Mouse (Mus musculus) forebrain, embryonic 13.5 days (tissue): ENCODE measurements at regions not wholly inside any gene's neighbourhood (a gene's known extent, or its start where the extent isn't known, plus 50 kb on each side); places are given as distances from the start of the nearest gene placed in this dataset.

Experiments
- ATAC-seq: fragments of 200-750 bp; cut with Nextera tagmentation; 2 replicates; pipeline ENCODE4 v1.8.0; 2017
- H3K27ac ChIP-seq: fragments of 300-500 bp; sonication (generic); 2 replicates; pipeline ENCODE4 v1.5.1; 2015; ENCODE audit warnings: inconsistent platforms, mild to moderate bottlenecking, moderate library complexity
- H3K27me3 ChIP-seq: fragments of 300-500 bp; sonication (generic); 2 replicates; pipeline ENCODE4 v1.6.1; 2015; ENCODE audit warnings: mild to moderate bottlenecking, inconsistent platforms
- H3K36me3 ChIP-seq: fragments of 300-500 bp; sonication (generic); 2 replicates; pipeline ENCODE4 v1.6.1; 2015; ENCODE audit warnings: mild to moderate bottlenecking, inconsistent platforms; ENCODE audit not compliant: poor library complexity, severe bottlenecking
- H3K4me1 ChIP-seq: fragments of 300-500 bp; sonication (generic); 2 replicates; pipeline ENCODE4 v1.6.1; 2015; ENCODE audit warnings: inconsistent platforms
- H3K4me2 ChIP-seq: fragments of 300-500 bp; sonication (generic); 2 replicates; pipeline ENCODE4 v1.6.1; 2015; ENCODE audit warnings: inconsistent platforms, mild to moderate bottlenecking, moderate library complexity
- H3K4me3 ChIP-seq: fragments of 300-500 bp; sonication (generic); 2 replicates; pipeline ENCODE4 v1.5.1; 2015; ENCODE audit warnings: mild to moderate bottlenecking, inconsistent platforms
- H3K9ac ChIP-seq: fragments of 300-500 bp; sonication (generic); 2 replicates; pipeline ENCODE4 v1.6.1; 2015; ENCODE audit warnings: mild to moderate bottlenecking, inconsistent platforms
- H3K9me3 ChIP-seq: fragments of 300-500 bp; sonication (generic); replicated peaks from 2 replicates; pipeline ENCODE4 v1.6.1; 2016; ENCODE audit warnings: inconsistent platforms
- WGBS: fragments of 180-500 bp; shearing (Covaris S2); methylation state at CpG from one replicate; pipeline ENCODE4 v1.1.7; 2015; 5-methylcytosine and 5-hydroxymethylcytosine counted together

GRCm38 (mm10) chr10:118632187-118632586, 191.3 kb downstream of the Ifng start:
- no peak for ATAC-seq
- no peak overlapping the region for H3K4me2 ChIP-seq
- no peaks in the 10 kb centered on the region for H3K36me3 ChIP-seq
- no peaks in the 10 kb centered on the region for H3K4me1 ChIP-seq
- no peak overlapping the region for H3K27ac ChIP-seq
- H3K27me3 ChIP-seq, result no peaks in the 10 kb centered on the region
- H3K9me3 ChIP-seq, result no peaks in the 10 kb centered on the region
- H3K4me3 ChIP-seq, result no peak overlapping the region
- 86% methylated on average over 5 of the region's 5 CpGs for WGBS
- H3K9ac ChIP-seq, result no peak overlapping the region

- H3K9ac ChIP-seq, result no peak overlapping the region
- H3K27me3 ChIP-seq, result no peaks in the 10 kb centered on the region
- no peak overlapping the region for H3K4me2 ChIP-seq
- H3K9me3 ChIP-seq, result no peaks in the 10 kb centered on the region
- no peaks in the 10 kb centered on the region for H3K4me1 ChIP-seq
- WGBS, result 75% methylated on average over 7 of the region's 7 CpGs
- H3K4me3 ChIP-seq, result no peak overlapping the region
- no peak overlapping the region for H3K27ac ChIP-seq
- H3K36me3 ChIP-seq, result no peaks in the 10 kb centered on the region
- ATAC-seq, result no peak
Observed at GRCm38 (mm10) chr10:118633429-118633828, 192.6 kb downstream of the Ifng start.

GRCm38 (mm10) chr10:118639097-118639496, 198.3 kb downstream of the Ifng start:
- no peak overlapping the region for H3K9ac ChIP-seq
- no peaks in the 10 kb centered on the region for H3K27me3 ChIP-seq
- no peaks in the 10 kb centered on the region for H3K9me3 ChIP-seq
- no peak for ATAC-seq
- H3K4me1 ChIP-seq, result peaks cover 17% of the 10 kb centered on the region
- no peak overlapping the region for H3K27ac ChIP-seq
- WGBS, result 86% methylated on average over 4 of the region's 4 CpGs
- no peak overlapping the region for H3K4me3 ChIP-seq
- no peaks in the 10 kb centered on the region for H3K36me3 ChIP-seq
- H3K4me2 ChIP-seq, result no peak overlapping the region

GRCm38 (mm10) chr10:118640121-118640809, 199.4 kb downstream of the Ifng start:
- Histone ChIP-seq H3K9ac (0 out of 2 replicates have a peak overlapping the region, but pooled peaks have one; percentile 9), H3K9me3 (no peaks in the 10 kb centered on the region), H3K27me3 (no peaks in the 10 kb centered on the region), H3K4me1 (peaks cover 17% of the 10 kb centered on the region), H3K36me3 (no peaks in the 10 kb centered on the region), H3K27ac (peak overlapping the region; percentile 86), H3K4me2 (peak overlapping the region; percentile 11), H3K4me3 (no peak overlapping the region)
- WGBS, result 40% methylated on average over 7 of the region's 7 CpGs
- ATAC-seq, result peak; percentile 75

- H3K4me3 ChIP-seq, result no peak overlapping the region
- H3K9ac ChIP-seq, result 0 out of 2 replicates have a peak overlapping the region, but pooled peaks have one; percentile 9
- H3K36me3 ChIP-seq, result no peaks in the 10 kb centered on the region
- no peaks in the 10 kb centered on the region for H3K27me3 ChIP-seq
- 19% methylated on average over 12 of the region's 12 CpGs for WGBS
- no peaks in the 10 kb centered on the region for H3K9me3 ChIP-seq
- peak overlapping the region; percentile 11 for H3K4me2 ChIP-seq
- ATAC-seq, result peak; percentile 90
- H3K27ac ChIP-seq, result peak overlapping the region; percentile 86
- H3K4me1 ChIP-seq, result peaks cover 17% of the 10 kb centered on the region
Observed at GRCm38 (mm10) chr10:118640810-118641427, 200.1 kb downstream of the Ifng start.

GRCm38 (mm10) chr10:118643622-118644021, 202.8 kb downstream of the Ifng start:
- H3K36me3 ChIP-seq, result no peaks in the 10 kb centered on the region
- peaks cover 17% of the 10 kb centered on the region for H3K4me1 ChIP-seq
- no peaks in the 10 kb centered on the region for H3K27me3 ChIP-seq
- no peak overlapping the region for H3K9ac ChIP-seq
- ATAC-seq, result no peak
- no peak overlapping the region for H3K4me2 ChIP-seq
- H3K9me3 ChIP-seq, result no peaks in the 10 kb centered on the region
- 80% methylated on average over 8 of the region's 8 CpGs for WGBS
- H3K27ac ChIP-seq, result 0 out of 2 replicates have a peak overlapping the region, but pooled peaks have one; percentile 6
- no peak overlapping the region for H3K4me3 ChIP-seq

GRCm38 (mm10) chr10:118648111-118648510, 207.3 kb downstream of the Ifng start:
- no peak overlapping the region for H3K4me3 ChIP-seq
- 60% methylated on average over 2 of the region's 2 CpGs for WGBS
- no peak for ATAC-seq
- no peaks in the 10 kb centered on the region for H3K27me3 ChIP-seq
- H3K9me3 ChIP-seq, result no peaks in the 10 kb centered on the region
- no peak overlapping the region for H3K27ac ChIP-seq
- H3K9ac ChIP-seq, result no peak overlapping the region
- H3K36me3 ChIP-seq, result no peaks in the 10 kb centered on the region
- H3K4me2 ChIP-seq, result no peak overlapping the region
- H3K4me1 ChIP-seq, result 0 out of 2 replicates have a peak, but pooled peaks cover 4% of the 10 kb centered on the region

GRCm38 (mm10) chr10:118656561-118656960, 213.4 kb downstream of the Dyrk2 start:
- Histone ChIP-seq H3K36me3 (no peaks in the 10 kb centered on the region), H3K9me3 (no peaks in the 10 kb centered on the region), H3K4me3 (no peak overlapping the region), H3K27ac (no peak overlapping the region), H3K4me2 (no peak overlapping the region), H3K4me1 (no peaks in the 10 kb centered on the region), H3K9ac (no peak overlapping the region), H3K27me3 (no peaks in the 10 kb centered on the region)
- no peak for ATAC-seq
- WGBS, result 86% methylated on average over 5 of the region's 5 CpGs

GRCm38 (mm10) chr10:118666009-118666408, 204.0 kb downstream of the Dyrk2 start:
- H3K4me1 ChIP-seq, result no peaks in the 10 kb centered on the region
- H3K4me3 ChIP-seq, result no peak overlapping the region
- H3K27me3 ChIP-seq, result no peaks in the 10 kb centered on the region
- no peak overlapping the region for H3K4me2 ChIP-seq
- 30% methylated on average over 3 of the region's 3 CpGs for WGBS
- 0 out of 2 replicates have a peak, but pooled peaks cover under 1% of the 10 kb centered on the region for H3K9me3 ChIP-seq
- ATAC-seq, result no peak
- H3K36me3 ChIP-seq, result no peaks in the 10 kb centered on the region
- no peak overlapping the region for H3K27ac ChIP-seq
- no peak overlapping the region for H3K9ac ChIP-seq

GRCm38 (mm10) chr10:118675816-118676465, 194.1 kb downstream of the Dyrk2 start:
- H3K9me3 ChIP-seq, result 0 out of 2 replicates have a peak, but pooled peaks cover 7% of the 10 kb centered on the region
- H3K9ac ChIP-seq, result no peak overlapping the region
- H3K27me3 ChIP-seq, result no peaks in the 10 kb centered on the region
- H3K36me3 ChIP-seq, result no peaks in the 10 kb centered on the region
- H3K4me3 ChIP-seq, result no peak overlapping the region
- 0 out of 2 replicates have a peak overlapping the region, but pooled peaks have one; percentile 8 for H3K4me2 ChIP-seq
- no peak overlapping the region for H3K27ac ChIP-seq
- peaks cover 6% of the 10 kb centered on the region; the same call in 1 of the 2 replicates for H3K4me1 ChIP-seq
- peak; percentile 77; the same call in 1 of the 2 replicates for ATAC-seq
- 66% methylated on average over 18 of the region's 18 CpGs for WGBS

- no peak for ATAC-seq
- Histone ChIP-seq H3K9me3 (no peaks in the 10 kb centered on the region), H3K27me3 (no peaks in the 10 kb centered on the region), H3K36me3 (no peaks in the 10 kb centered on the region), H3K4me3 (no peak overlapping the region), H3K9ac (no peak overlapping the region), H3K27ac (no peak overlapping the region), H3K4me1 (peaks cover 8% of the 10 kb centered on the region; the same call in 1 of the 2 replicates), H3K4me2 (no peak overlapping the region)
- 62% methylated on average over 12 of the region's 12 CpGs for WGBS
Observed at GRCm38 (mm10) chr10:118678750-118679418, 191.1 kb downstream of the Dyrk2 start.

GRCm38 (mm10) chr10:118679507-118679906, 190.5 kb downstream of the Dyrk2 start:
- Histone ChIP-seq H3K9ac (no peak overlapping the region), H3K36me3 (no peaks in the 10 kb centered on the region), H3K4me3 (no peak overlapping the region), H3K27ac (no peak overlapping the region), H3K27me3 (no peaks in the 10 kb centered on the region), H3K4me1 (peaks cover 8% of the 10 kb centered on the region; the same call in 1 of the 2 replicates), H3K4me2 (no peak overlapping the region), H3K9me3 (no peaks in the 10 kb centered on the region)
- ATAC-seq, result no peak
- 62% methylated on average over 5 of the region's 5 CpGs for WGBS
